Mouse (Mus musculus) heart, postnatal 0 days (tissue): ENCODE measurements at regions not wholly inside any gene's neighbourhood (a gene's known extent, or its start where the extent isn't known, plus 50 kb on each side); places are given as distances from the start of the nearest gene placed in this dataset.

ENCODE experiments used
- CTCF ChIP-seq: IDR thresholded peaks from 2 replicates; pipeline ENCODE4 v1.5.1; 2016; ENCODE audit warnings: antibody characterized with exemption, control low read depth, low read depth
- EP300 ChIP-seq: IDR thresholded peaks from 2 replicates; pipeline ENCODE4 v1.6.1; 2016; ENCODE audit warnings: antibody characterized with exemption, low read depth

DNA sequence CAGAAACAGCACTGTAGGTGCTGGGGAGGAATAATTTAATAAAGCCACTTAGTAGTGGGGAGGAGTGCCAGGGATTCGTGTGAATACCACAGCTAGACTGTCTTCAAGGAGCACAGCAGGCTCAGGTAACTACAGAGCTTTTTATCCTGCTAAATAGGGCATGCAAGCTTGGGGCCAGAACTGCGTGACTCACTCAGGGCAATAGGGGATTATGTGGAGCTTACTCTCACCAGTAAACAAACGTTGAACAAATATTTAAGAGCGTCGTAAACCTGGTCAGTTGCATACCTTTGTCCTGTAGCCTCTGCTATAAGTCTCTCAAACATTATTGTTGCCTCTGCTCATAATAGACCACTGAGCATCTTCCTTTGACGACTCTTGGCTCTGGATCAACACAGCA, 246.0 kb upstream of the Acvr2a start:
- no peak for TF ChIP-seq CTCF
- no peak for TF ChIP-seq EP300
